Mouse (Mus musculus): Measurements from ENCODE around the gene Rgs9bp.
A peak's percentile ranks its signal among the peaks of the same experiment; 100 is the strongest.

The Rgs9bp gene

DNA sequence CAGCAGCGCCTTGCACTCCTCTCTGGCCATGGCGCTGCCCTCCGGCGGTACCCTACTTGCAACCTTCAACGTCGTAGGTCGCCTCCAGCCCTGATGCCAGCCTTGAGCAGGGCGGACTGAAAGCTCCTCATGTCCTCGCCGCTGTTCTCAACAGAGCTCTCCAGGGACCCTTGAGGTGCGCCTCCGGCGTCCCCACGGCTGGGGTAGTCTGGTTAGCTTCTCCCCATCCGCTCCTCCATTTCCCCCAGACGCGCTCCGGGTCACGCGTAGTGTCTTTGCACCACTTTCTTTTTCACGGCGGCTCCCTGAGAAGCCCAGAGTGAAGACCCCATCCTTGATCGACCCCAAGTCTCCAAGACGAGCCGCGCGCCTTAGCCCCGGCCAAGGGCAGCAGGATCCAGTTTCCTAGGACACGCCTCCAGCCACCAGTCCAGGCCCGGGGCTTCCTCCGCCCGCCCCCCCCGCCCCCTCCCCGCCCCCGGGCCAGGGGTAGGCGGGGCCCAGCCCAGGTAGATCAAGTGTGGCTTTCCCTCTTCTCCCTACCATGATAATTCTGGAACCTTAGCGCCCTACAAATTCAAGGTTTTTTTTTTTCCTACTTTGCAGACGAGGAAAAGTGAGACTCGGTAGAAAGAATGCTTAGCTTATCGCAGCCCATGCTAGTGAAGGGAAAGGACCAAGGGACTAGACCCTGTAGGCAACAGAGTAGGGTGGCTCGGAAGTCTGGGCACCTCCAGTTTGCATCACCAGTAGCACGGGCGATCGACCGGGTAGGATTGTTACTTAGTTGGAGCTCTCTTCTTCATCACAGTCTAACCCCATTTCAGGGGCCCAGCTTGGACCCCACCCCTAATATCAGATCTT, at the start of gene Rgs9bp:
Gene Rgs9bp (minus strand): TSS at position 392 of the 864 bp plus-strand sequence.
- peak; percentile 80 for DNase-seq (ENCODE audit: low read depth, low spot score)

DNA sequence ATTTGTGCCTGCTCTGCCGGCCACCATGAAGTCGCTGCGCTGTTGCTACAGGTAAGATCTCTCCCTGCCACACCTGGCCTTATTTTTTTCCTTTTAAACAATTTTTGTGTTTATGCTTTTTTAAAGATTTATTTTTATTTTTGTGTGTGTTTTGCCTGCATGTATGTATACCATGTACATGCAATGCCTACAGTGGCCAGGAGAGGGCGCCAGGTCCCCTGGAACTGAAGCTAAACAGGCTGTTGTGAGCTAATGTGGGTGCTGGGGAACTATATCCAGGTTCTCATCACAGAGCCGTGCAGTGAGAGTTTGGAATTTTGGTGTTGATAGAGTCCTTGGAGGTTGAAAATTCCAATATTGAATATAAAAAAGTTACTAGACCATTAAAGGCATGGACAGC, 43.1 kb upstream of the Rgs9bp start:
- DNase-seq (ENCODE audit: low read depth, low spot score), result peak; percentile 57

DNA sequence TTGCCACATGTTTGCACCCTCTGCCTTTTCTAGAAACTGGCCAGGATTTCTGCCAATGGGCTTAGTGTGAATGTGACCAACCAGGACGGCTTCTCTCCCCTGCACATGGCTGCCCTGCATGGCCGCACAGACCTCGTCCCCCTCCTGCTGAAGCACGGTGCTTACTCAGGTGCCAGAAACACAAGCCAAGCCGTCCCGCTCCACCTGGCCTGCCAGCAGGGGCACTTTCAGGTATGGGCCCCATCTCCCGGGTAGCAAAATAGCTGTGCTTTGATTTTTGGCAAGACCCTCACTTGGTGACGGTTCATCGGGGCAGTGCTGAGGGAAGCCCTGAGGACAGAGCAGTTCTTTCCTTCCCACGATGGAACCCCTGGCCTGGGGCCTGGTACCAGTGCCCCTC, 42.0 kb upstream of the Rgs9bp start:
- DNase-seq (ENCODE audit: low read depth, low spot score), result no peak

DNA sequence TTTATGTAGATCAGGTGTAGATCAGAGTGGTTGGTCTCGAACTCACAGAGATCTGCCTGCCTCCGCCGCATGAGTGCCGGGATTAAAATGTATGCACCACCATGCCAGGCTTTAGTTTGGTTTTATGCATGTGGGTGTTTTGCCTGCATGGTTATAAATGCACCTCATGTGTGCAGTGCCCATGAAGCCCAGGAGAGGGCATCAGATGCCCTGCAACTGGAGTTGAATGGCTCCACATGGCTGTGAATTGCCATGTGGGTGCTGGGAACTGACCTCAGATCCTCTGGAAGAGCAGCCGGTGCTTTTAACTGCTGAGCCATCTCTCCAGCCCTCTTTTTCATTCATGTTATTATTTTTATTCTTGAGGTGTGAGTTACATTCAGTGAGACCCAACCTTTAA, 40.7 kb upstream of the Rgs9bp start:
- DNase-seq (ENCODE audit: low read depth, low spot score), result peak; percentile 61

DNA sequence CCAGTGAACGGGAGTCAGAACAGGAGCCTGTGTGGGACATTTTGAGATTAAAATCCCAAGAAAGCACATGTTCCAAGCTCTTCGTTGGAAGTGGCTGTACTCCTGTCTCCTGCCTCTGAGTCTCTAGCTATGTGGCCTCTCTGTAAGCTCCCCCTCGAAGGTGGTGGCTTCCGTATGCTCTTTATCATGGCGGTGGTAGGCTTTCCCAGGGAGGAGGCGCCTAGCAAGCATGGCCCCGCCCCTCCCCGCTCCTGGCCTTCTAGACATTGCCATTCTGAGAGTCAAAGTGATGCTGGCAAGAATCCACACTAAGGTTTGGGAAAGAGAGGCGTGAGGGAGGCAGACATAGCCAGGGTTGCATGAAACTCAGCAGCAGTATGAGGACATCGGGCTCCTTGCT, 37.2 kb upstream of the Rgs9bp start:
- no peak for DNase-seq (ENCODE audit: low read depth, low spot score)

DNA sequence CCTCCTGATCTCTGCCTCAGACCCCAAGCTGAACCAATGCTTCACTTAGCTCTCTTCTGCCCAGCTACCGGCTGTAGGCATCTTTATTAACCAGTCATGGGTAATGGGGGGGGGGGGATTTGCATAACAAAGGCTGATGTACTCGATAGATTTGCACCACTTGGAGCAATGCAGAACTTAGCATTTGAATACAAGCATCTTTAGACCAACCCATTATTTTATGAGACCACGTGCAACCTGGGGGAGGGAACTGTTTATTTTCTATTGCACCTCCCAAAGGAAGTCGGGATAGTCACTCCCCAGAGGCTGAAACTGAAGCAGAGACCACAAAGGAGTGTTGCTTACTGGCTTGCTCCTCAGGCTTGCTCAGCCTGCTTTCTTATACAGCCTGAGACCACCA, 32.1 kb upstream of the Rgs9bp start:
- DNase-seq (ENCODE audit: low read depth, low spot score), result peak; percentile 75

DNA sequence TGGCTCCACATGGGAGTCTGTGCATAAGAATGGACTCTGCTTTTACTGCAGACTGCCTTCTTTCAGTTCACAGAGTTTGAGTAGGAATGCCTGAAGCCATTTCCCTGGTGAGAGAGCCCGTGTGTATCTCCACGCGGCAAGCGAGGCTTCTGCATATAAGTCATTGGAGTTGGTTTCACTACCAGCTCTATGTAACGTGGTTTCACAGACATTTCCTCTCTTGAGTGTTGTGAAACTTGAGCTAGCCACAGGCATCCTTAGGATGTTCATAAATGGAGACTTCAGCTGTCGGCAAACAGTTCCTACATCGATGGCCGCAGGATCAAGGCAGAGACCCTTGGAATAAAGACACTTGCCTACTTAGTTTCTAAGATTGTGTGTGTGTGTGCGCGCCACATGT, 23.9 kb upstream of the Rgs9bp start:
- no peak for DNase-seq (ENCODE audit: low read depth, low spot score)

DNA sequence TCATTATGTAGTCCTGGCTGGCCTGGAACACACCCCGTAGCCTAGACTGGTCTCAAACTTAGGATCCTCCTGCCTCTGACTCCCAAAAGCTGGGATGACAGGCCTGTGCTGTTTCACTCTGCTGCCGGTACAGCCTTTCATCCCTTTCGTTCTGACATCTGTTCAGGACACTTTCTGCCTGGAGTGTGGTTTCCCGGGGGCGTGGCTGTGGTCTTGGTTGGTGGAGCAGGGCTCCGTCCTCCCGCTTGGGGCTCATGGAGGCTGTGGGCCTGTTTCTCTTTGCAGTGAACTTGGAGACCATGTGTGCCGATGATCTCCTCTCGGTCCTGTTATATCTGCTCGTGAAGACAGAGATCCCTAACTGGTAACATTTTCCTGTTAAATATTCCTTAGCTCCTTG, 21.4 kb upstream of the Rgs9bp start:
- no peak for DNase-seq (ENCODE audit: low read depth, low spot score)

DNA sequence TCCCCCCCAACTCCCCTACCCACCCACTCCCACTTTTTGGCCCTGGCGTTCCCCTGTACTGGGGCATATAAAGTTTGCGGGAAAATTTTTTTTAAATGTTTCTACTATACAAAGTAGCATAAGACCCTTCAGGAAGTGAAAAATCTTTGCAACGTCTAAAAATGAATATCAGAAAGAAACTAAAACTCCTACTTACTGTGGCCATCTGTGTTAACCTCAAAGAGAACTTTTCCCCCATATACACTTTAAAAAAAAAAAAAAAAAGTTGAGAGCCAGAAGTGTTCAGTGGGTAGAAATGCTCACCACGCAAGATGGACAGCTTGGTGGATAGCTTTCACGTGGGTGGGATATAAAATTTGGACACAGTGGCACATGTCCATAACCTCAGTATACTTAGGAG, 17.4 kb upstream of the Rgs9bp start:
- no peak for DNase-seq (ENCODE audit: low read depth, low spot score)

DNA sequence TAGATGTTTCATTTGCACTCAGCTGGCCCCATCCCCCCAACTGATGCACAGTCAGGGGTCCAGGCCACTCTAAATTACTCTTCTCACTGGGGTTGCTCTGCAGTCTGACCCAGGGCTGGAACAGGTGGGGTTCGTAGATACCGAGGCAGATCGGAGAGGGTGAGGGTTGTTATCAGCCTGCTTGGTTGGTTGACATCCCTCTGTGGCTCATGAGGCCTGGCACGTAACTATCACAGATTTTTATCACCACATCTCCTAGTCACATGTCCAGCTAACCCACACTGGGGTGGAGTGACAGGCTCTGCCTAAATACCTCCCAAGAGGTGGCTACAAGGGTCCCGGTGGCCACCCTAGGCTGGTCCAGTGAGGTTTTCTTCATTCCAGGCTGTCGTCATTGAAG, 15.7 kb upstream of the Rgs9bp start:
- DNase-seq (ENCODE audit: low read depth, low spot score), result no peak

DNA sequence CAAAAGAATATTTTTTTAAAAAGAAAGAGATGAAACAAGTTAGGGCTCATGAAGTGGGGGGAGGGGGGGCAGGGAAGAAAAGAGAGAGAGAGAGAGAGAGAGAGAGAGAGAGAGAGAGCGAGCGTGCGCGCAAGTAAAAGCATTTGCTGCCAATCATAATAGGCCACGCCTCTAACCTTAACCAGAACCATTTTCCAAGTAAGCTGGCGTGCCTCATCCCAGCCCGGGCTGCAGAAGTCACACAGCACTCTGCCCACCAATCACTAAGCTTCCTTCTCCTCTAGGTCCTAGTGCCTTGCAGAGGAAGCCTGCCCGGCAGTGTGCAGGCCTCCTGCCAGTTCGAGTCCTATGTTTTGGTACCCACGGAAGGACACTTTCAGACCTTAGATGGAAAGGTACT, 14.6 kb upstream of the Rgs9bp start:
- DNase-seq (ENCODE audit: low read depth, low spot score), result no peak

DNA sequence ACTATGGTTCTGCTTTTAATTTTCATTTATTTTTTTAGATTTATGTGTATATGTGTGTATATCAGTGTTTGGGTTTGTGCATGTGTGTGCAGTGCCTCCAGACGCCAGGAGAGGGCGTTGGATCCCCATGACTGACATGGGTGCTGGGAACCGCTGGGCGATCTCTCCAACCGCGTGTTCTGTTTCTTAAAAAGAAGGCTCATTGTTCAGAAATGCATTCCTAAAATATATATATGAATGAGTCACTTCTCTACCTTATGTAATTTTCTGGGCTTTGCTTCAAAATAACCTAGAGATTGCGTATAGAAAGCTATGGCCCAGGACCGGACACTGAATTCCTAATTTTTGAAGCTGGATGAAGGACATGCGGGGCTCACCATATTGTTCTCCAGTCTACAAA, 14.1 kb upstream of the Rgs9bp start:
- DNase-seq (ENCODE audit: low read depth, low spot score), result peak; percentile 19

DNA sequence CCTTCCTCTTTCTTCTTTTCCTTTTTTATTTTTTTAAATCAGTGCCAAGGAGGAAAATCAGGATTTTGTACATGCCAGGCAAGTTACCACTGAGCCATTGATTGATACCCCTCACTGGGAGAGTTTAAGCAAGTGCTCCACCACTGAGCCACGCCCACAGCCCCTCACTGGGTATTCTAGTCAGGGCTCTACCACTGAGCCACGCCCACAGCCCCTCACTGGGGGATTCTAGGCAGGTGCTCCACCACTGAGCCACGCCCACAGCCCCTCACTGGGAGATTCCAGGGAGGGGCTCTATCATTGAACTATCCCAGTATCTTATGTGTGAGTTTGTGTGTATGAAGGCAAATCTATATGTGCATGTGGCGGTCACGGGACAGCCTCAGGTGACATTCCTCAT, 8.9 kb upstream of the Rgs9bp start:
- peak; percentile 40 for DNase-seq (ENCODE audit: low read depth, low spot score)

DNA sequence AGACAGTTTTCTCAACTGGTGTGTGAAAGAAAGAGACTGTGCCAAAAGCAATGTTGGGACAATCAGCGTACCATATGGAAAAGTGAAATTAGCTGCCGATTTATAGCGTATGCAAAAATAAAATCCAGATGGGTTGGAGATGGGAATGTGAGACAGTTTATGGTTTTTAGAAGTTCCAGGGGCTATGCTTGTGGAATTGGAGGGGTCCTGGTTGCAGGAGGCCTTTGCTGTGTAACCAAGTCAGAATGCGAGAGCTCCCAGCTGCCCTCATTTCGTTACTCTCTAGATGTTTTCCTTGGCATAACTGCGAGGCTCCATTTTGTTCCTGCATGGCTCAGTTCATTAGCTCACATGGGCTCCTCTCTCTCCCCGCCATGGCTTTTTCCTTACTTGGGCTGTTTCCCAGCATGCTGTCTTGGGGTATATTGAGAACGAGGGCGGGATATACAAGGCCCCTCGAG, 5.4 kb upstream of the Rgs9bp start:
- no peak for DNase-seq (ENCODE audit: low read depth, low spot score)

DNA sequence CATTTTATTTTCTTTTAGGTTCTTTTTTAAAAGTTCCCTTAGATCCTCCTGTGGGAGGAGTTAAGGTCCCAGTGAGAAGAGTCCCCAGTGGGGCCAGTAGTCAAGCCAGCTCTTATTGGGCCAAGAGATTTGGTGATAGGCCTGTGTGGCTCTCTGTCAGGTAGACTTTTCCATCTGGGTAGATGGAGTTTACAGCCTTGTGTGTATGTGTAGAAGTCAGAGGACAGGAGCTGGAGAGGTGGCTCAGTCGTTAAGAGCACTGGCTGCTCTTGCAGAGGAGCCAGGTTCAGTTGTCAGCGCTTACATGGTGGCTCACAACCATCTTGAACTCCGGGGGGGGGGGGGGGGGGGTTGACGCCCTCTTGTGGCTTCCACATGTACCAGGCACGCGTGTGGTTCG, 4.1 kb upstream of the Rgs9bp start:
- DNase-seq (ENCODE audit: low read depth, low spot score), result no peak

DNA sequence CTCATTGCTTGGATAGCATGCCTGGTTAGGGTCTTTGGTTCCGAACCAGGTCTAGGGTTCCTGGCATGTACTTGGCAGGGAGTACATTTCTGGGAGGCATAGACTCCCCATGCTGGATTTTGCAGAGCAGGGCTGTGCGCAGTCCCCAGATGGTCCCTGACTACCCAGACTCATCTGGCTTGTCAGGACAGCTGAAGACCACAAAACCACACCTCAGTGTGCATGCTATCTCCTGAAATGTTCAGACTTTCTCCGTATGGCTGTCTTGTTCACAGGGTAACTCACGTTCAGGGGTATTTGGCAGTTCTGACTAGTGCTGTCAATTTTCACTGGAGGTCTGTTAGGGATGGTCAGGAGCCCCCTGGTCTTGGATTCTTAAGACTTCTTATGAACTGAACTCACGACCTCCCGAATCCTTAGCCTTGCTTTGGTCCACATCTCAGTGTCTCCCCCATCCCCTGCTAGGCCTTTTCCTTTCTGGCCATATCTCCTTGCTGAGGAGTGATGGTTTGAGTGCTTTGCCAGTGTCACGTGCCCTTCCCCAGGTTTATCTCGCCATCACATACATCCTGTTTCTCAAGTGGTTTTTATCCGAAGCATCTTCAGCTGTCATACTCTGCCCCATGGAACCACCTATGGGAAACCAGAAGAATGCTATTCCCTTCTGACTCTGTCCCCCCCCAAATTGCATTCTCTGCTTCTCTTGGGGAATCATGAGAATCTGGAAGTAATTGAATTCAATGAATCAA, 3.5 kb upstream of the Rgs9bp start:
- DNase-seq (ENCODE audit: low read depth, low spot score), result no peak

DNA sequence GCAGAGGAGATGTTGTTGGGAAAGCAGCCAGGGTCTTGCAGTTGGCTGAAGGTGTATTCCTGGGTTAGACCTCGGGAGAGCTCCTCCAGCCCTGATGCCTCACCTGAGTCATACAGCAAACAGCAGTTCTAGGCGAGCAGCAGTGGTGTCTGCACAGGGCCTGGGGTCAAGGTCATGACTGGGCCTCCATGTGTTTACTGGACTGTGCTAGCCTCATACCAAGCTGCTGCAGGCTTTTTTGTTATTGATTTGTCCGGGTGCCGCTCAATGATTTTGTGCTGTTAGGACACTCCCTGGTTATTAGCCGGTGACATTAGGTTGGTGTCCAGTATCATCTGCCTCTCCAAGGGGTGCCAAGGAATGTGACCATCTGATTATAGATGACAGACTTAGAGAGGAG, 2.3 kb upstream of the Rgs9bp start:
- no peak for DNase-seq (ENCODE audit: low read depth, low spot score)

DNA sequence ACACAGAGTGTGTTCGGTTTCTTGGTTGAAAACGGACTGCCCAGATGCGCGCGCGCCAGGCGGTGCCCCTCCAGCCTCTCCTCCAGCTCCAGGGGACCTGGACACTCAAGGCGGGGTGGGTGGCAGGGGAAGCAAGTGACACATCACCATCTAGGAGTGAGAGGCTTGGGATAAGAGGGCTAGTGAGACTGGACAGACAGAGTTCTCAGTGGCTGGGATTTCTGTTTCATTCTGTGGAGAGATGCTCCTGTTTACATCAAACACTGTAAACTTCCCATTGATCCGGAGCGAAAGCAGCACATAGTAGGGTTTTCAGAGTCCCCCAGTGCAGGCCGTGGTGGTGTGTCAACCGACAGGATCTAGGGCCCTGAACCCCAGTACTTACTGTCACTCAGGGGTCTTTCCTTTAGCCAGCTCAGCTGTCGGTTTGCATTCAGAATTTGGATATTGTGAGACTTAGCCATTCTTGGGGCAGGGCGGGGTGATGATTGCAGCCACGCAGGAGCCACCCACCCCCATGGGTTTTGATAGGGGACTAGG, 1.6 kb upstream of the Rgs9bp start:
- no peak for DNase-seq (ENCODE audit: low read depth, low spot score)

DNA sequence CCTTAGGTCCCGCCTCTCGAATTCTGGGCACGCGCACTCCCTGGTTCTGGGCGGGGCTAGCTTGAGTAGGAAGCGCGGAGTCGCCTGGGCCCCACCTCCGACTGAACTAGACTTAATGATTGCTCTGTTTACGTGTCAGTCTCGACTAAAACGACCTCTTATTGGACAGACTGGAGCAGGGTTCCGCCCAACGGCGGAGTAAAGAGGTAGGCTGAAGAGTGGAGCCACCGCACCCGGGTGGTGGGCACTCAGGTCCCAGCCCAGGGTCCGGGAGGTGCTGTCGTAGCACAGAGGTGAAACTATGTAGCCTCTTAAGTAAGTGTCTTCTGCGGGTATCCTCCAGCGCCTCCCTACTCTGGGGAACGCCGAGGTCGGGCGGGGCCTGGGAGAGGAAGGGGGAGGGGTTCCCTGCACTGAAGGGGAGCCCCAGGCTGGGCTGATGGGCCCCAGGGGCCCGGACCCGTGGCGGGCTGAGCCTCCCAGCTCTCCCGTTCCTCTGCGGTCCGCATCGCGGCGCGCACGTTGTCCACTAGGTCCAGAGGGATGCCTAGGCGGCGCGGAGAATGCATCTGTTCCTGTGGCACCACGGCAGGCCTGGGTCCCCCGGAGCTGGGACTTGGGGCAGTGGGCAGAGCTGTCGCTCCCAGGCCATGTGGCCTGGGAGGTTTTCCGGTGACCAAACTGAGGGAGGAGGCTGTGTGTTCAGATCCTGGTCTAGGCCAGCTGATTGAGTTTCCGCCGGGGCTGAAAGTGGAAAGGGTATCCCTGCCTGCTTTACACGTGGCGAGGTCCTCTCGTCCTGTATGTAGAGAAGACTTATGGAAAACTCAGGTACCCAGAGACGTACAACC, 898 bp upstream of the Rgs9bp start, which contains the start of gene Ankrd27:
Gene Ankrd27 (plus strand): TSS at position 190 of the 851 bp plus-strand sequence.
- DNase-seq (ENCODE audit: low read depth, low spot score), result peak; percentile 98

DNA sequence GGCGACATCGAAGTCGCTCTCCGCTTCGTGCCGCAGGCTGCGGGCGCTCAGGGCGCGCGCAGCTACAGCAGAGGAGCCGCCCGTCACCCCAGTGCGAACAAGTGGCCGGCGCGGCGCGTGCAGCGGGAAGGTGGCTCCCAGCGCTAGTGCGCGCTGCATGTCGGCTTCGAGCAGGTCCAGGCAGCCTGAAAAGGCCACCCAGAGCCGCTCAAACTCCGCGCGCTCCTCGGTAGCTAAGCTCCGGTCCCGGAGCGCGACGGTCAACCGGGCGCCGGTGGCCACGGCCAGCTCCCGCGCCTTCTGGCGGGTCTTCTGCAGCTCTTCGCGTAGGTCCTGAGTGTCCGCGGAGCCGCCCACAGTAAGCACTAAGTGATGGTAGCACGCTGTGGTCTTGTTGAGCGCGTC, 594 bp downstream of the Rgs9bp start:
- no peak for DNase-seq (ENCODE audit: low read depth, low spot score)

DNA sequence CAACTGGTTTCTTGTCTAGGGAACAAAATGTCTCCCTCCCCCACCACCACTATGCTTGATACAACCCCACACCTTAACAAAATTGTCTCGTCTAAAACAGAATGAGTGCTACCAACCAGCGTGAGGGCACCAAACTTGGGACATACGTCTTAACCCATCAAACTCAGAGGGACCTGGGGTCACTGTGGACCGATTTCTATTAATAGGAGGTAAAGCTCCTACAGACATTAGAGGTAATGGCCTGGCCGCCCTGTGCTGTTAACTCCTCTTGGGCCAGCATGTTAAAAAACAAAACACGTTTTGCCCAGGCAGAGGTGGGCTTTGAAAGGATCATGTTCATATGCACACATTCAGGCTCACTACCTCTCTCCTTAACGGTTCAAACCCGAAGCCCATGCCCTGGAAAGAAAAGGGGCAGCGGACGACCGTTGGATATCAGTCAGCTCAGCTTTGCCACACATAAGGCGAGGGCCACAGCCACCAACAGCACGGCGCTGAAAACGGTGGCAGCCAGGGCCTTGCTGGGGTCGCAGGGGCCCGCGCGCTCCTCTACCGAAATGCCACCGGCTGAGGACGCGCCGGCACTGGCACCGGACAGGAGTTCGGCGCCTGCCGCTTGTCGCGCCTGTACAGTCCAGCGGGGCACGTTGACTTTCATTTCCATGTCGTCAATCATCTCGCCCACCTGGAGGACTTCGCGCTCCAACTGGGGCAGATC, 1.2 kb downstream of the Rgs9bp start:
- DNase-seq (ENCODE audit: low read depth, low spot score), result no peak

Data from ES-CJ7 (cell line).